26 mouse cellular contexts compared by ENCODE assay signal in genomic region chrX:77407925-77408324, GRCm38 (mm10).
DNase-seq lines count a peak whose midpoint lies in the region; ATAC-seq and TF ChIP-seq lines count a peak whose summit lies in the region.
"Had no signal": no experiment of that assay in that cellular context is flagged by ENCODE, and none has a peak within 500 bp of the region (broad histone marks: within the 10 kb centered on the region; RNA-seq: fewer than 3 reads in every experiment).

No protein-coding gene starts in this region.

- no peaks in the 10 kb centered on the region for H3K9me3 ChIP-seq in lung, embryonic 14.5 days (ENCODE audit: low read depth, low read length)
- H3K9me3 ChIP-seq: embryonic facial prominence, embryonic 12.5 days; embryonic facial prominence, embryonic 15.5 days; forebrain, embryonic 12.5 days; forebrain, embryonic 15.5 days; heart, embryonic 10.5 days; heart, embryonic 13.5 days had no signal

- no peak overlapping the region for H3K4me3 ChIP-seq in lung, embryonic 14.5 days (ENCODE audit: low read depth, low read length)
- H3K4me3 ChIP-seq: embryonic facial prominence, embryonic 12.5 days; embryonic facial prominence, embryonic 15.5 days; erythroblast, embryonic 14.5 days; forebrain, embryonic 12.5 days; forebrain, embryonic 15.5 days; gastrocnemius, adult 2 months; heart, embryonic 10.5 days; heart, embryonic 13.5 days had no signal

- H3K36me3 ChIP-seq in lung, embryonic 14.5 days (ENCODE audit: insufficient read depth) = no peaks in the 10 kb centered on the region
- H3K36me3 ChIP-seq: embryonic facial prominence, embryonic 12.5 days; embryonic facial prominence, embryonic 15.5 days; forebrain, embryonic 12.5 days; forebrain, embryonic 15.5 days; heart, embryonic 10.5 days; heart, embryonic 13.5 days had no signal

- no peak overlapping the region for H3K27ac ChIP-seq in lung, embryonic 14.5 days (ENCODE audit: low read depth)
- H3K27ac ChIP-seq: embryonic facial prominence, embryonic 12.5 days; embryonic facial prominence, embryonic 15.5 days; forebrain, embryonic 12.5 days; forebrain, embryonic 15.5 days; gastrocnemius, adult 2 months; heart, embryonic 10.5 days; heart, embryonic 13.5 days; hindbrain, embryonic 14.5 days; hindbrain, postnatal 0 days had no signal

- ATAC-seq in frontal cortex, adult (ENCODE audit: low TSS enrichment) = 0 out of 2 replicates have a peak, but pooled peaks have one; percentile 55
- no peak for ATAC-seq in lung, embryonic 14.5 days (ENCODE audit: insufficient read depth)
- ATAC-seq: activated CD4-positive, CD25-positive, alpha-beta regulatory T cell, adult 4 months; forebrain, embryonic 15.5 days; hindbrain, postnatal 0 days; inflammation-experienced regulatory T-cells, adult 6 months had no signal

- DNase-seq in frontal cortex, adult 2 months (ENCODE audit: extremely low spot score in 1 of 2, low spot score in 1 of 2) = no peak
- DNase-seq in lung, embryonic 14.5 days = peak; percentile 3
- no peak for DNase-seq in lung, postnatal 10 days
- DNase-seq in adipocyte (ENCODE audit: low spot score) = peak; percentile 21
- no peak for DNase-seq in ovary, postnatal 10 days (ENCODE audit: low spot score)
- DNase-seq: adrenal gland, postnatal 10 days; adrenal gland, postnatal 36 days; cerebellum, adult 11 months; cerebellum, adult 9-11 months; cerebellum, postnatal 25 days; gastrocnemius, adult 2 months; gastrocnemius, postnatal 14 days; heart, postnatal 14 days; heart, postnatal 4 days had no signal

- no peak overlapping the region for H3K9ac ChIP-seq in lung, embryonic 14.5 days
- H3K9ac ChIP-seq: embryonic facial prominence, embryonic 12.5 days; embryonic facial prominence, embryonic 15.5 days; forebrain, embryonic 12.5 days; forebrain, embryonic 15.5 days; heart, embryonic 13.5 days; hindbrain, embryonic 14.5 days had no signal

- WGBS in lung, embryonic 14.5 days = 48% methylated on average over 3 of the region's 3 CpGs

- H3K4me1 ChIP-seq in lung, embryonic 14.5 days (ENCODE audit: insufficient read depth) = no peaks in the 10 kb centered on the region
- H3K4me1 ChIP-seq: embryonic facial prominence, embryonic 12.5 days; embryonic facial prominence, embryonic 15.5 days; forebrain, embryonic 12.5 days; forebrain, embryonic 15.5 days; heart, embryonic 10.5 days had no signal

- TF ChIP-seq CTCF in lung, embryonic 14.5 days (IDR thresholded peaks at IDR 0.05; ENCODE audit: low read depth) = no peak

- no peaks in the 10 kb centered on the region for H3K27me3 ChIP-seq in lung, embryonic 14.5 days (ENCODE audit: insufficient read depth, low read length)
- H3K27me3 ChIP-seq: embryonic facial prominence, embryonic 12.5 days; embryonic facial prominence, embryonic 15.5 days; forebrain, embryonic 12.5 days; forebrain, embryonic 15.5 days; heart, embryonic 13.5 days had no signal

- H3K4me2 ChIP-seq in lung, embryonic 14.5 days = no peak overlapping the region
- H3K4me2 ChIP-seq: embryonic facial prominence, embryonic 12.5 days; embryonic facial prominence, embryonic 15.5 days; forebrain, embryonic 12.5 days; forebrain, embryonic 15.5 days; heart, embryonic 13.5 days; hindbrain, embryonic 14.5 days had no signal

Comparison
In these comparisons a context has a peak if more than half of its experiments do, and no peak if none do; other contexts are left out.
1. DNase-seq: peak in lung, embryonic 14.5 days (single experiment) and adipocyte (single experiment); none in frontal cortex, adult 2 months (0 of 2), lung, postnatal 10 days (single experiment) and ovary, postnatal 10 days (single experiment).